Mouse (Mus musculus) cerebellum, adult 2 months (tissue): Measurements from ENCODE around the gene Casp8ap2. TPM values are rescaled to one million over a fixed set of nuclear protein-coding genes. Genes with fewer than 3 reads are reported as not detected.

Experiments
- DNase-seq, 2 experiments: peaks; one replicate each; pipeline ENCODE4 v3.0.0; 2021
- H3K27ac ChIP-seq: fragments of 200-500 bp; 2 replicates; pipeline ENCODE4 v1.5.1; 2012; ENCODE audit warnings: low read length, control low read depth, inconsistent platforms; ENCODE audit not compliant: insufficient read depth
- H3K27me3 ChIP-seq: fragments of 200-500 bp; 2 replicates; pipeline ENCODE4 v1.6.1; 2012; ENCODE audit warnings: inconsistent platforms, mild to moderate bottlenecking, low read length, moderate library complexity; ENCODE audit not compliant: control insufficient read depth, insufficient read depth
- H3K4me1 ChIP-seq: fragments of 200-500 bp; 2 replicates; pipeline ENCODE4 v1.6.1; 2011; ENCODE audit warnings: low read length; ENCODE audit not compliant: control insufficient read depth, insufficient read depth
- H3K4me3 ChIP-seq: fragments of 200-500 bp; replicated peaks from 2 replicates; pipeline ENCODE3; 2011; ENCODE audit warnings: mild to moderate bottlenecking, low read depth, low read length, control low read depth; ENCODE audit not compliant: insufficient read depth
- CTCF ChIP-seq: fragments of 200-500 bp; IDR thresholded peaks from 2 replicates; pipeline ENCODE4 v1.5.1; 2011; ENCODE audit warnings: low read depth, mild to moderate bottlenecking, control low read depth, low read length, moderate library complexity, borderline replicate concordance; ENCODE audit not compliant: insufficient read depth
- POLR2A ChIP-seq: fragments of 200-500 bp; IDR thresholded peaks from 2 replicates; pipeline ENCODE4 v1.6.1; 2011; ENCODE audit warnings: low read length, control low read depth, borderline replicate concordance; ENCODE audit not compliant: insufficient read depth
- WGBS: fragments of 180-500 bp; shearing (Covaris S2); methylation state at CpG from one replicate; pipeline ENCODE4 v1.1.7; 2018; 5-methylcytosine and 5-hydroxymethylcytosine counted together
- polyA plus RNA-seq: library from polyadenylated mRNA; depleted of rRNA; stranded (reverse); fragments of >200 nt; gene quantifications from 2 replicates; pipeline ENCODE4 v1.2.3, GENCODE M21; 2012; rRNA removed

The Casp8ap2 gene
- polyA plus RNA-seq, 1 experiment = 5.9 TPM

GRCm38 (mm10) chr4:32669825-32670224 is 54.6 kb downstream of the Casp8ap2 start:
- Histone ChIP-seq H3K4me1 (no peaks in the 10 kb centered on the region), H3K4me3 (no peak overlapping the region), H3K27me3 (no peaks in the 10 kb centered on the region), H3K27ac (no peak overlapping the region)
- TF ChIP-seq CTCF (no peak), POLR2A (no peak)
- WGBS = 88% methylated on average over 2 of the region's 2 CpGs
- DNase-seq = no peak

GRCm38 (mm10) chr4:32674025-32674424 is 58.8 kb downstream of the Casp8ap2 start:
- no peak overlapping the region for H3K27ac ChIP-seq
- TF ChIP-seq POLR2A = no peak
- no peak for TF ChIP-seq CTCF
- no peaks in the 10 kb centered on the region for H3K27me3 ChIP-seq
- no peaks in the 10 kb centered on the region for H3K4me1 ChIP-seq
- no peak for DNase-seq
- 89% methylated on average over 2 of the region's 2 CpGs for WGBS
- no peak overlapping the region for H3K4me3 ChIP-seq

- TF ChIP-seq POLR2A (no peak), CTCF (no peak)
- DNase-seq = no peak
- no peaks in the 10 kb centered on the region for H3K27me3 ChIP-seq
- H3K4me3 ChIP-seq = no peak overlapping the region
- H3K4me1 ChIP-seq = no peaks in the 10 kb centered on the region
- 92% methylated on average over 3 of the region's 3 CpGs for WGBS
- no peak overlapping the region for H3K27ac ChIP-seq
These were observed 62.2 kb downstream of the Casp8ap2 start for GRCm38 (mm10) chr4:32677471-32677870.

DNA sequence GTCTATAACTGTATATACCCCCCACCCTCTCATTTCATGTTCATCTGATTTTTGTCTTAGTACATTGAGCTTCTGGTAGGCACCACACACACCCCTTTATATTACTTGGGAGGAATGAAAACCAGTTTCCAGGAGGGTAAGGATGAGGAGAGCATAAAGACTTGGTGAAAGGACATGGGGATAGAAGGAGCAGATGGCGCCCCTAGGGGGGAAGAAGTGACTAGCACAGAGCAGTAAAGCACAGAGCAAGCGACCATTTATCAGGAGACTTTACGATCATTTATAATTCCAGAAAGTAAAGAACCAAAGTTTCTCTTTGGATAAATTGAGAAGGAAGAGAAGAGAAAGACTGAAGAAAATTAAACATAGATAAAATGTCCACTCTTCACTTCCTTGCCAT is 65.6 kb downstream of the Casp8ap2 start:
- Histone ChIP-seq H3K4me1 (no peaks in the 10 kb centered on the region), H3K27ac (no peak overlapping the region), H3K27me3 (no peaks in the 10 kb centered on the region), H3K4me3 (no peak overlapping the region)
- no peak for DNase-seq
- 77% methylated on average over 3 of the region's 3 CpGs for WGBS
- TF ChIP-seq POLR2A (no peak), CTCF (no peak)

DNA sequence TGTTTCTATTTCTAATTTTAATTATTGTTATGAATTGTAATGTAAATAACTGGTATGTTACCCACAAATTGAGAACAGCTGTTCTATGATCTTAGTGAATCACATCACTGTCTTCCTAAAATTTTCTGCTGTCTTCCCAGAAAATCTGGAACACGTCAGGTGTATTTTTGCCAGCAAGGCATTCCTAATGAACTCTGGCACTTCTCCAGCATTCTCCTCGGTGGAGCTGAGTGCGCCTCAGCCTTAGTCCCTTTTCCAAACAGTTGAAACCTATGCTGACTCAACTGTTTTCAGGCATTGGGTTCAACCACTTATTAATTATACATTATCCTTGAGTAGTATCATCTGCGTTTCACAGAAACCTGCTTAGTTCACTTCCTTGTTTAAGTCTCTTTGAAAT is 67.2 kb downstream of the Casp8ap2 start:
- no peaks in the 10 kb centered on the region for H3K27me3 ChIP-seq
- H3K4me3 ChIP-seq = no peak overlapping the region
- 33% methylated on average over 4 of the region's 4 CpGs for WGBS
- no peak overlapping the region for H3K27ac ChIP-seq
- no peaks in the 10 kb centered on the region for H3K4me1 ChIP-seq
- TF ChIP-seq POLR2A (no peak), CTCF (no peak)
- DNase-seq = no peak

DNA sequence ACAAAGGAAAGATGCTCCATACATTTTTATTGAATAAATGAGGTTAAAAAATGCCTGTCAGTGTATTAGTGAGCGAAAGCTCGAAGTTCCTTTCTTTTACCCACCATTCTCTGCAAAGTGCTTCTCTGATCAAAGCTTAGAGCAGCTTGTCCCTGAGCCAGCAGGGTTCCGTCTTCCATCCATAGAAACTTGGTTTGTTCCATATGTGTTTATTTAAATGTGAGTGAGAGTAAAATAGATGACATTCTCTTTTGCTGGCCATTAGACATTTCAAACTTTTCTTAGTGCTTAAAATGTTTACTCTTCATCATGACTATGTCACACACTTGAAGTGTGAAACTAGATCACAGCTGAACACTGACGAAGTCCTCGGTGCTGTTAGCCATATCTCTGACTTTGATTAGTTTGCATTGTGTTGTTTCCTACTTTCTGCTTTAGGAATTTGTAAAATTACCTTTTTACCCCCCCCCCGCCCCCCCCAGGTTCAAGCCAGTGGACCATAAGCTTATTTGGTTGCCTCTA is 67.9 kb downstream of the Casp8ap2 start:
- 84% methylated on average over 6 of the region's 6 CpGs for whole genome bisulfite sequencing
- no peaks in the 10 kb centered on the region for H3K4me1 ChIP-seq
- TF ChIP-seq CTCF (no peak), POLR2A (no peak)
- no peak overlapping the region for H3K27ac ChIP-seq
- no peak overlapping the region for H3K4me3 ChIP-seq
- no peak for DNase-seq
- H3K27me3 ChIP-seq = no peaks in the 10 kb centered on the region

Other genes starting within 250 kb of the Casp8ap2 start
- gene Gja10, start 12.7 kb upstream of the Casp8ap2 start, polyA plus RNA-seq = not detected in 2 replicates
- gene Mdn1, start 41.7 kb downstream of the Casp8ap2 start, polyA plus RNA-seq = 38.1 and 39.1 TPM in 2 replicates
- gene Lyrm2, start 184.8 kb downstream of the Casp8ap2 start, polyA plus RNA-seq = 41.6 and 49.6 TPM in 2 replicates